Mouse (Mus musculus) heart, adult 2 months (tissue): ENCODE data around the gene Lin9.

Experiments
- CTCF ChIP-seq: fragments of 200-600 bp; IDR thresholded peaks from 2 replicates; pipeline ENCODE4 v1.8.1; 2022; ENCODE audit warnings: antibody characterized with exemption, mild to moderate bottlenecking, moderate library complexity
- EP300 ChIP-seq: fragments of 200-500 bp; IDR thresholded peaks from 2 replicates; pipeline ENCODE4 v1.6.1; 2011; ENCODE audit warnings: low read depth, low read length, control low read depth; ENCODE audit not compliant: insufficient read depth

DNA sequence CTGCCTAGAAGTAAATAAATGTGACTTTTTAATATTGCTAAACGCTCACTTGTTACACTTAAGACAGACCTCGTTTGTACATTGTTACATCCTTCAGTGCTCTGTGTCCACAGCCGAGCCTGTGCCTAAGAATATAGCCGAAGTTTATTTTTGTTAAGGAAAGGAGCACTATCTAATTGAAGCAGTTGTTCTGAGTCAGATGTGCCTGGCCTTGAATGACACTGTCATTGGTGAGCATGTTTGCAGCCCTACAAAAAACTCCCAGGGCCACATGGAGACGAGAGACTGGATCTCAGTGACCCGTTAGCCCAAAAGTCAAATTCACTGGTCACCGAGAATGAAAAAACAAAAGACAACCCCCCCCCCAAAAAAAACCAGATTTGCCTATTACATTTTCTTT, 50.3 kb downstream of the Lin9 start:
- TF ChIP-seq CTCF (no peak), EP300 (no peak)
